9 mouse cellular contexts compared by ENCODE assay signal in genomic region chr13:24602978-24603377, GRCm38 (mm10). TPM values are rescaled to one million over a fixed set of nuclear protein-coding genes. Genes with fewer than 3 reads are reported as not detected.
DNase-seq lines count a peak whose midpoint lies in the region; ATAC-seq and TF ChIP-seq lines count a peak whose summit lies in the region.
"Had no signal": no experiment of that assay in that cellular context is flagged by ENCODE, and none has a peak within 500 bp of the region (broad histone marks: within the 10 kb centered on the region; RNA-seq: fewer than 3 reads in every experiment).

No protein-coding gene starts in this region.

- ATAC-seq in forebrain, postnatal 0 days, result no peak
- ATAC-seq in lung, embryonic 14.5 days (ENCODE audit: insufficient read depth), result peak; percentile 28; the same call in 1 of the 2 replicates
- ATAC-seq in stomach, embryonic 16.5 days (ENCODE audit: insufficient read depth, low FRiP score), result peak; percentile 49; the same call in 1 of the 2 replicates

- DNase-seq in forebrain, embryonic 10.5 days (ENCODE audit: extremely low spot score, low spot score), result no peak
- DNase-seq in forebrain, postnatal 0 days, result no peak
- DNase-seq in embryo, embryonic 9.5 days (ENCODE audit: extremely low spot score), result peak; percentile 17
- peak; percentile 29 for DNase-seq in heart, postnatal 25 days (ENCODE audit: low spot score)
- peak; percentile 60 for DNase-seq in lung, embryonic 14.5 days
- no peak for DNase-seq in cerebellum, postnatal 10 days
- DNase-seq in cerebellum, postnatal 14 days, result no peak

- H3K36me3 ChIP-seq in forebrain, embryonic 10.5 days (replicated peaks), result no peaks in the 10 kb centered on the region
- H3K36me3 ChIP-seq in forebrain, postnatal 0 days (ENCODE audit: insufficient read depth), result no peaks in the 10 kb centered on the region
- no peaks in the 10 kb centered on the region for H3K36me3 ChIP-seq in lung, embryonic 14.5 days (ENCODE audit: insufficient read depth)
- H3K36me3 ChIP-seq in stomach, embryonic 16.5 days (ENCODE audit: control insufficient read depth, insufficient read depth, low read length), result no peaks in the 10 kb centered on the region

- H3K27me3 ChIP-seq in forebrain, embryonic 10.5 days (ENCODE audit: poor library complexity, severe bottlenecking), result peaks cover 16% of the 10 kb centered on the region
- no peaks in the 10 kb centered on the region for H3K27me3 ChIP-seq in forebrain, postnatal 0 days (ENCODE audit: insufficient read depth, low read length)
- H3K27me3 ChIP-seq in lung, embryonic 14.5 days (ENCODE audit: insufficient read depth, low read length), result no peaks in the 10 kb centered on the region
- H3K27me3 ChIP-seq in stomach, embryonic 16.5 days (ENCODE audit: control insufficient read depth, insufficient read depth, low read length), result no peaks in the 10 kb centered on the region
- H3K27me3 ChIP-seq: CH12.LX had no signal

- no peak overlapping the region for H3K9ac ChIP-seq in forebrain, postnatal 0 days
- no peak overlapping the region for H3K9ac ChIP-seq in lung, embryonic 14.5 days
- H3K9ac ChIP-seq in stomach, embryonic 16.5 days (ENCODE audit: low read length), result peak overlapping the region; percentile 14; the same call in 1 of the 2 replicates

- peaks cover 47% of the 10 kb centered on the region for H3K4me1 ChIP-seq in forebrain, embryonic 10.5 days
- H3K4me1 ChIP-seq in forebrain, postnatal 0 days (ENCODE audit: insufficient read depth), result peaks cover 12% of the 10 kb centered on the region; the same call in 1 of the 2 replicates
- H3K4me1 ChIP-seq in lung, embryonic 14.5 days (ENCODE audit: insufficient read depth), result peaks cover 22% of the 10 kb centered on the region
- peaks cover 16% of the 10 kb centered on the region for H3K4me1 ChIP-seq in stomach, embryonic 16.5 days (ENCODE audit: control insufficient read depth, insufficient read depth, low read length)

- no peak for TF ChIP-seq CTCF in forebrain, postnatal 0 days (IDR thresholded peaks at IDR 0.05; ENCODE audit: low read depth)
- no peak for TF ChIP-seq CTCF in lung, embryonic 14.5 days (IDR thresholded peaks at IDR 0.05; ENCODE audit: low read depth)

- H3K4me3 ChIP-seq in forebrain, embryonic 10.5 days, result no peak overlapping the region
- H3K4me3 ChIP-seq in forebrain, postnatal 0 days (ENCODE audit: low read depth, low read length), result no peak overlapping the region
- H3K4me3 ChIP-seq in lung, embryonic 14.5 days (ENCODE audit: low read depth, low read length), result no peak overlapping the region
- H3K4me3 ChIP-seq in stomach, embryonic 16.5 days (replicated peaks; ENCODE audit: low read length), result no peak overlapping the region

- H3K9me3 ChIP-seq in forebrain, embryonic 10.5 days, result no peaks in the 10 kb centered on the region
- H3K9me3 ChIP-seq in forebrain, postnatal 0 days (ENCODE audit: low read length), result no peaks in the 10 kb centered on the region
- H3K9me3 ChIP-seq in lung, embryonic 14.5 days (ENCODE audit: low read depth, low read length), result no peaks in the 10 kb centered on the region
- H3K9me3 ChIP-seq in stomach, embryonic 16.5 days (replicated peaks; ENCODE audit: control insufficient read depth, low read length), result no peaks in the 10 kb centered on the region

- 37% methylated on average over 4 of the region's 4 CpGs for WGBS in forebrain, embryonic 10.5 days
- WGBS in forebrain, postnatal 0 days, result 39% methylated on average over 4 of the region's 4 CpGs
- 11% methylated on average over 4 of the region's 4 CpGs for WGBS in lung, embryonic 14.5 days
- 24% methylated on average over 4 of the region's 4 CpGs for WGBS in stomach, embryonic 16.5 days

- intact Hi-C loops in heart, postnatal 25 days (cut with DNase I), result no loop called here

- peak overlapping the region; percentile 67; the same call in 1 of the 2 replicates for H3K27ac ChIP-seq in forebrain, embryonic 10.5 days
- no peak overlapping the region for H3K27ac ChIP-seq in forebrain, postnatal 0 days (ENCODE audit: low read depth, low read length)
- peak overlapping the region; percentile 78 for H3K27ac ChIP-seq in lung, embryonic 14.5 days (ENCODE audit: low read depth)
- H3K27ac ChIP-seq in stomach, embryonic 16.5 days (ENCODE audit: low read length), result peak overlapping the region; percentile 47; the same call in 1 of the 2 replicates

- no peak overlapping the region for H3K4me2 ChIP-seq in forebrain, postnatal 0 days (ENCODE audit: low read depth)
- peak overlapping the region; percentile 46 for H3K4me2 ChIP-seq in lung, embryonic 14.5 days
- peak overlapping the region; percentile 38; the same call in 1 of the 2 replicates for H3K4me2 ChIP-seq in stomach, embryonic 16.5 days (ENCODE audit: low read depth, low read length)

RNA-seq across cellular contexts. Expression of gene Ripor2, which starts 21.0 kb away (rescaled TPM):
- polyA plus RNA-seq in forebrain, embryonic 10.5 days (2016; fragmentation: Nextera tagmentation; extraction: Ambion mirVana), result 1.5 and 2.2 TPM in 2 replicates
- total RNA-seq in forebrain, postnatal 0 days (2014; rRNA removed), result 51.5 and 53.2 TPM in 2 replicates
- polyA plus RNA-seq in forebrain, postnatal 0 days (2015; fragmentation: Nextera tagmentation; extraction: Ambion mirVana), result 13.8 and 21.3 TPM in 2 replicates
- total RNA-seq in heart, postnatal 25 days (2021), result 1 to 10 TPM; 5.3 to 7.2 TPM
- polyA plus RNA-seq in lung, embryonic 14.5 days (2014; fragmentation: Nextera tagmentation; extraction: Ambion mirVana), result 5.1 and 5.6 TPM in 2 replicates
- polyA plus RNA-seq in stomach, embryonic 16.5 days (2015; fragmentation: Nextera tagmentation; extraction: Ambion mirVana), result 3.6 and 4.3 TPM in 2 replicates

Comparison
In these comparisons a context has a peak if more than half of its experiments do, and no peak if none do; other contexts are left out.
1. DNase-seq: peak in embryo, embryonic 9.5 days (single experiment), heart, postnatal 25 days (single experiment) and lung, embryonic 14.5 days (single experiment); none in forebrain, embryonic 10.5 days (single experiment), forebrain, postnatal 0 days (single experiment), cerebellum, postnatal 10 days (0 of 2) and cerebellum, postnatal 14 days (0 of 2).